Mouse (Mus musculus) lung, adult 2 months (tissue): ENCODE measurements around the gene Dclre1b.
"Not testable (repeated sequence)": the region's sequence is repeated elsewhere in the genome, so short reads cannot be mapped to it uniquely, and the experiment has no call there.

Experiments used
- CTCF ChIP-seq: fragments of 200-500 bp; IDR thresholded peaks from 2 replicates; pipeline ENCODE4 v1.5.1; 2011; ENCODE audit warnings: mild to moderate bottlenecking, low read length, control low read depth; ENCODE audit not compliant: insufficient read depth
- POLR2A ChIP-seq: fragments of 200-500 bp; IDR thresholded peaks from 2 replicates; pipeline ENCODE4 v1.6.1; 2011; ENCODE audit warnings: low read depth, mild to moderate bottlenecking, control low read depth, low read length, borderline replicate concordance; ENCODE audit errors: extremely low read depth

DNA sequence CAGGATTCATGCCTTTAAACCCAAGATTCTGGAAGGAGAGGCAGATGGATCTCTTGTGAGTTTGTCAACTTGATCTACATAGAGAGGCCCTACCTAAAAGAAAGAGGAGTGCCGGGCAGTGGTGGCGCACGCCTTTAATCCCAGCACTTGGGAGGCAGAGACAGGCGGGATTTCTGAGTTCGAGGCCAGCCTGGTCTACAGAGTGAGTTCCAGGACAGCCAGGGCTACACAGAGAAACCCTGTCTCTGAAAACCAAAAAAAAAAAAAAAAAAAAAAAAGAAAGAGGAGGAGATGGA lies 17.2 kb downstream of the Dclre1b start:
- not testable (repeated sequence) for TF ChIP-seq CTCF, POLR2A
